Mouse (Mus musculus) frontal cortex, postnatal 36 days (tissue): ENCODE measurements at regions not wholly inside any gene's neighbourhood (a gene's known extent, or its start where the extent isn't known, plus 50 kb on each side); places are given as distances from the start of the nearest gene placed in this dataset.
A peak's percentile ranks its signal among the peaks of the same experiment; 100 is the strongest.

Experiments used
- DNase-seq, 2 experiments: peaks; one replicate each; pipeline ENCODE4 v3.0.0; 2022; ENCODE audit warnings: low spot score in 2 of 2

DNA sequence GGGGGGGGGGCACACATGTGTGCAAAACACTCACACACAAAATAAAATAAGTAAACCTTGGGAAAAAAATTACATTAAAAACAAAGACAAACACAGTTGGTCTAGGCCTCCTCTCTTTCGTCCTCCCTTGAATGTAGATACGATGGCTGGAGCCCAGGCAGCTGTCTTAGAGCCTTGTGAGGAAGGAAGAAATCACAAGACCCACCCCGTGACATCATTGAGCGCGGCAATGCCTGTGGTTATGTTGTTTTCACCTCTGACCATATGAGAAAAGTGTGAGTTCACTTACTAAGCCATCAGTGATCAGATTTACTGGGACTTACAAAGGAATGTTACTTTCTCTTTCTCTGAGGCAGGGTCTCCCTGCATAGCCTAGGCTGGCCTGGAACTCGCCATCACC, 64.8 kb upstream of the Slc6a6 start:
- DNase-seq, result no peak

DNA sequence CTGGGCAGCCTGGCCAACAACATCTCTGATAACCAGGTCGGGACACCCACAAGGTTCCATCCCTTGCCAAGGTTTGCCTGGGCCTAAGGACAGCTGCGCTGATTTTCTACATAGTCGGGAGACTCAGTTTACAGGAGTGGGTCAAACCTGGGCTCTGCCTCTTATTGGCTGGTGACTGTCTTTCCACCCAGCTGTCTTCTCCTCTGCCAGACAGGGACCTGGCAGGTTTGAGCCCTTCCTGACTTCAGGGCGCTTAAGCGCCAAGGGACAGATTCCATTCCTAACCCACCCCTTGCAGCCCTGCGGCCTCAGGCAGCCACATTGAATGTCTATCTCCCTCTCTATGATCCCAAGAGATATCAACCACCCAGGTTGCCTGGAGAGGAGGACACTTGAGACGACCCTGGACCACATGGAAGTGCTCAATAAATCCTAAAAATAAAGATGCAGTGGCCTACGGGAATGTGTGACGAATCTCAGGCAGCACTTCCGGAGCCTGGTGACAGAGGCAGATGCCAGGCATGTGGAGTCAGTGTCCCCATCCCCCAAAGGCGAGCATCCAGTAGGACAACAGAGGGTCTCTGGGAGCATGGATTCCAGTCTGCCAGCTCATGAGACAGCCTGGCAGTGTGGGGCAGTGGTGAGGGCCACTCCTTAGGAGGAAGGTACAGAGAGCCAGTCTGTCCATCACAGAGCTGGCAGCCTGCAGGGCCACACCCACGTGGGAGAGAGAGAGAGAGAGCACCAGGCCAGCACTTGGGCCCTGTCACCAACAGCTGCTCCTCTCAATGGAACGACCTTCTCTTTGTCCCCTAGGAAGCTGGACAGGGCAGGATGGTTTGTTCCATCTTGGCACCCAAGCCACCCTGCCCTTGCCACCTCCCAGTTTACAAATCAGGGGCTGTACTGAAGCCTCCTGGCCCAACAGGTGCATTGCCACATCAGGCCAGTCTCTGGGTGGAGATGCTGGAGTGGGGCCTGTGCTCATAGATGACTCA, 63.8 kb upstream of the Slc6a6 start:
- no peak for DNase-seq

DNA sequence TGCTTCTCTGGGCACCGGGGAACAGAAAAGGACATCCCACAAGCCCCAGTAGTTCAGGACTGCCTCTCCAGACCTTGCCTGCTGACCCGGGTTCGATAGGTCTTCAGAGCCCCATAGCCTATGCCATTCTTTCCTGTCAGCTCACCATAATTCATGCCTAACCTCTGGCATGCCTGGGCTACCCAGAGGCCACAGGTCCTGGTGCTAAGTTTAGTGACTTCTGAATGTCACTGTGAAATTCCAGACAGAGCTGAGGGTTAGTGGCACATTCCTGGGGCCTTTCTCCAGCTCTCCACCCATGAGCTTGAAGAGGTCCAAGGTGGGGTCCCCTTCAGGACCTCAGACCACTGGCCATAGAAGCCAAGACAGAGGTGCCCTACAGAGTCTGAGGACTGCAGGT, 62.4 kb upstream of the Slc6a6 start:
- DNase-seq, result no peak

DNA sequence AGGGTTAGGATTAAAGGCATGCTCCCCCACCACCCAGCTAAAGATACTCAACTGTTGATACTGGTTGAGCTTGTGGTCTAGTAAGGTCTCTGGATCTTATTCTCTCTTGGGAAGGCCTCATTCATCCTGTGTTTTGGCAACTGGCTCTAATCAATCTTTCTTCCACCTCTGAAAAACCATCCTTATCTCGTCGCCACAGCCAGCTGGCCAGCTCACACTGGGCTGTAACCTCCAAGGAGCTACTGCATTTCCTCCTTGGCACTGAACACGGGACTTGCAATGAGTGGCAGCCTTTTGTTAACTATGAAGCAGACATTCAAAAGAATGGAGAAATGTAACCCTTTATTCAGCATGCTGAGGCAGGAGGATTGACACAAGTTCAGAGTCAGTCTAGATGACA, 61.4 kb upstream of the Slc6a6 start:
- DNase-seq, result no peak

DNA sequence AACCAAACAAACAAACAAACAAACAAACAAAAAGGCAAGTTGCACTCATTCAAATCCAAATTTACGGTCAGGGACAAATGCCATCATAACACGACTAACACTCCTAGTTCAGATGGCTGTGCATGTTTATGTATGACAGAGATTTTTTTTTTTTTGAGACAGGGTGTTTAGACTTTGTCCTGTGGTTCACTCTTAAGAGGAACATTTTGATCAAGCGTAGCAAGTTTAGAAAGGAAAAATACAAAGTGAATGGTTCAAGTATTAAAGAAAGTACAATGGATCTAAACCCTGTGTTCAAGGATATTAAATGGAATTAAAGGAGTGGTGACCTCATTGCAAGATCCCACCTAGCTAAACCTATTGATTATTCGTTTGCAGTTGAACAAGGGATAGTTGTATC, 60.2 kb upstream of the Slc6a6 start:
- DNase-seq, result no peak

DNA sequence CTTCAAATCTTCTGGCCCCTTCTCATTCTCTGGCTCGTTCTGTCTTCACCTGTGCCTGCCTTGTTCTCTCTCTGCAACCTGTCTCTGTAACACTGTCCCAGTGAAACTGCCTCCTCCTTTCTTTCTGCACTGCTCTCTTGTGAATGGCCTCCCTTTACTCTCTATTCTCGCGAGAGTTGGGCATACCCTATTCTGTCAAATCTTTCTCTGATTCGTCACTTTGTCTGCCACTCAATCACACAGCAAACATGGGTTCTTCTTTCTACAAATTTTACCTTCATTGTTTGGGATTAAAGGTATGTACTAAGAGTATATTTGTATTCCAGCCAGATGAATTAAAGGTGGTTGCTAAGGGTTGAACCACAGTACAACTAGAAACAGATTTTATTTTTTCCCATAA, 54.6 kb upstream of the Slc6a6 start:
- no peak for DNase-seq

DNA sequence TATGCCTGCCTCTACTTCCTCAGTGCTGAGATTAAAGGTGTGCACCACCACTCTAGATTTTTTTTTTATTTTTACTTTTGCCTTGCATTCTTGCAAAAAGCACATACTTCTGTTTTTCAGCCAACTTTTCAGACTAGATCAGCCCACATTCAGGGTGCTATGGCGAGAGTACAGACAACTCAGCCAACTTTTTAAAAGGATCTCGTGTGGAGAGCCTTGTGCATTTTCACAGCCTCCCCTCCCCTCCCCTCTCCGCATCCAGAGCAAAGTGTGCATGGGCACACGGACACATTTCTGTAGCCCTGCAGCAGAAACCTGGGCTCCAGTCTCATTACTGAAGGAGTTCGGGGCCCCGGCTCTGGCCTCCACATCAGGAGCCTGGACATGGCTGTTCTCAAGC, 52.6 kb upstream of the Slc6a6 start:
- peak in 1 of 2 experiments; percentile 32 for DNase-seq
